Mouse (Mus musculus) G1E (cell line): Measurements from ENCODE around the gene Fam110a. TPM values are rescaled to one million over a fixed set of nuclear protein-coding genes. Genes with fewer than 3 reads are reported as not detected.

Source experiments
- ATAC-seq: 2 replicates; pipeline ENCODE4 v1.8.0; 2016; ENCODE audit warnings: mild to moderate bottlenecking; ENCODE audit not compliant: insufficient number of reproducible peaks, poor library complexity, low FRiP score, severe bottlenecking; ENCODE audit errors: extremely low read depth
- DNase-seq: peaks from one replicate; pipeline ENCODE4 v3.0.0; 2012; ENCODE audit warnings: low spot score
- H3K27me3 ChIP-seq: 2 replicates; pipeline ENCODE4 v1.6.1; 2012; ENCODE audit warnings: mild to moderate bottlenecking, low read length, inconsistent platforms; ENCODE audit not compliant: insufficient read depth
- H3K36me3 ChIP-seq: replicated peaks from 2 replicates; pipeline ENCODE3; 2012; ENCODE audit warnings: mild to moderate bottlenecking, inconsistent platforms
- H3K4me1 ChIP-seq: 2 replicates; pipeline ENCODE4 v1.6.1; 2012; ENCODE audit warnings: low read depth, low read length, inconsistent platforms, mixed read lengths; ENCODE audit not compliant: insufficient read depth
- H3K4me3 ChIP-seq: 2 replicates; pipeline ENCODE4 v1.5.1; 2012; ENCODE audit warnings: low read depth, mild to moderate bottlenecking, inconsistent platforms, low read length, moderate library complexity, mixed read lengths
- H3K9me3 ChIP-seq: replicated peaks from 2 replicates; pipeline ENCODE4 v1.6.1; 2012; ENCODE audit warnings: inconsistent platforms
- CTCF ChIP-seq: IDR thresholded peaks from 2 replicates; pipeline ENCODE4 v1.5.1; 2012; ENCODE audit warnings: low read depth, low read length, inconsistent platforms, mixed read lengths
- GATA1 ChIP-seq: IDR thresholded peaks from 2 replicates; pipeline ENCODE4 v1.6.1; 2012; ENCODE audit warnings: borderline replicate concordance, low read length, inconsistent platforms, mixed read lengths
- GATA2 ChIP-seq: IDR thresholded peaks from 2 replicates; pipeline ENCODE4 v1.6.1; 2012; ENCODE audit warnings: low read depth, low read length, inconsistent platforms, borderline replicate concordance
- POLR2AphosphoS5 ChIP-seq: IDR thresholded peaks from 2 replicates; pipeline ENCODE4 v1.6.1; 2012; ENCODE audit warnings: low read depth, low read length, inconsistent platforms; ENCODE audit not compliant: insufficient replicate concordance
- TAL1 ChIP-seq: conservative IDR thresholded peaks from 2 replicates; pipeline ENCODE4 v1.6.1; 2012; ENCODE audit warnings: low read depth, low read length, inconsistent platforms, mixed read lengths
- polyA plus RNA-seq: library from polyadenylated mRNA; stranded (reverse); fragments of >175 nt; gene quantifications from 2 replicates; pipeline ENCODE4 v1.2.3, GENCODE M21; 2012
- total RNA-seq, 2 experiments: library from RNA; stranded (forward) in 1 of 2; stranded (reverse) in 1 of 2; fragments of 200-1000 nt in 1 of 2; fragments of >200 nt in 1 of 2; fragmentation: Nextera tagmentation in 1 of 2; gene quantifications; 2 replicates each; pipeline ENCODE4 v1.2.3; 2014 to 2017

Fam110a gene
- total and polyA plus RNA-seq, 3 experiments: 3.8 to 24.7 (median 5.2) TPM

DNA sequence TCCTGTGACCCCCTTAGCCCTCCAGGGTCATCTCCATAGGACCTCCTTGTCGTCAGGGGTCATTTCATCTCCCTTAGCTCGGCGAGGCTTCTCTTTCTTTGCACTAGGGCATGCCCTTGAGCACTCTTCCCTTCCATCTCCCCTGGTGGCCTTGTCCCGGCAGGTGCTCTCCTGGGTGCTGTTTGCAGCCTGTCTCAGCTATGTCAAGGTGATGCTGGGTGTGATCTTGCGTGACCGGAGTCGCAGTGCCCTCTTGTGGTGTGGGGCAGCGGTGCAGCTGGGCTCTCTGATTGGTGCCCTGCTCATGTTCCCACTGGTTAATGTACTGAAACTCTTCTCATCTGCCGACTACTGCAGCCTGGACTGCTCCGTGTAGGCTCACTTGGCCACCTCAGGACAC is 27.8 kb upstream of the Fam110a start:
- no peaks in the 10 kb centered on the region for H3K36me3 ChIP-seq
- no peak overlapping the region for H3K4me3 ChIP-seq
- no peaks in the 10 kb centered on the region for H3K4me1 ChIP-seq
- ATAC-seq: no peak
- DNase-seq: no peak
- TF ChIP-seq CTCF: no peak
- no peak for TF ChIP-seq GATA1
- no peak for TF ChIP-seq POLR2AphosphoS5
- no peak for TF ChIP-seq TAL1
- TF ChIP-seq GATA2: no peak
- H3K9me3 ChIP-seq: no peaks in the 10 kb centered on the region
- peaks cover 19% of the 10 kb centered on the region; the same call in 1 of the 2 replicates for H3K27me3 ChIP-seq

- H3K4me1 ChIP-seq: peaks cover 3% of the 10 kb centered on the region; the same call in 1 of the 2 replicates
- DNase-seq (no peak), ATAC-seq (no peak)
- no peaks in the 10 kb centered on the region for H3K36me3 ChIP-seq
- H3K9me3 ChIP-seq: no peaks in the 10 kb centered on the region
- peaks cover 43% of the 10 kb centered on the region for H3K27me3 ChIP-seq
- H3K4me3 ChIP-seq: no peak overlapping the region
- TF ChIP-seq POLR2AphosphoS5 (no peak), TAL1 (no peak), GATA1 (no peak), CTCF (no peak), GATA2 (no peak)
These were observed 22.5 kb upstream of the Fam110a start for GRCm38 (mm10) chr2:152002529-152002928.

GRCm38 (mm10) chr2:152000735-152001134 is 20.7 kb upstream of the Fam110a start:
- H3K27me3 ChIP-seq: peaks cover 39% of the 10 kb centered on the region
- peaks cover 8% of the 10 kb centered on the region for H3K4me1 ChIP-seq
- no peaks in the 10 kb centered on the region for H3K9me3 ChIP-seq
- H3K4me3 ChIP-seq: no peak overlapping the region
- no peak for TF ChIP-seq CTCF
- no peak for TF ChIP-seq GATA2
- no peak for TF ChIP-seq POLR2AphosphoS5
- no peak for TF ChIP-seq TAL1
- no peak for TF ChIP-seq GATA1
- DNase-seq: no peak
- ATAC-seq: no peak
- H3K36me3 ChIP-seq: no peaks in the 10 kb centered on the region

DNA sequence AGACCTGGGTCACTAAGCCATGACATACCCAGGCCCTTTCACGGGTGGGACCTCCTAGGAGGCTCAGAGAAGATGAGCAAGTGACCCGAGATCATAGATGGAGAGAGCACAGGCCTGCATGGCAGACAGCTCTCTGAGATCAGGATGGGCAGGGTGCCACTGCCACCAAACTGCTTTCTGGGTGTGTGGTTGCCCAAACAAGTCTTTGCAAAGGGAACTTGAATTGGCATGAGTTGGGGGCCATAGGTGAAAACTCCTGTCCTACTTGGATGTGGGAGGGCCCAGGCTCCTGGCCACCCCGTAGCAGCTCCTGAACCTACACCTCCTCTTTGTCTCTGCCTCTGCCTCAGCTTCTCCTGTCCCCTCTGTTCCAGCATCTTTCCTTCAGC is 20.3 kb upstream of the Fam110a start:
- TF ChIP-seq CTCF (no peak), POLR2AphosphoS5 (no peak), GATA1 (no peak)
- DNase-seq (no peak), ATAC-seq (no peak)
- H3K4me3 ChIP-seq: no peak overlapping the region
- H3K27me3 ChIP-seq: peaks cover 35% of the 10 kb centered on the region
- no peaks in the 10 kb centered on the region for H3K36me3 ChIP-seq
- no peaks in the 10 kb centered on the region for H3K9me3 ChIP-seq
- H3K4me1 ChIP-seq: peaks cover 8% of the 10 kb centered on the region

DNA sequence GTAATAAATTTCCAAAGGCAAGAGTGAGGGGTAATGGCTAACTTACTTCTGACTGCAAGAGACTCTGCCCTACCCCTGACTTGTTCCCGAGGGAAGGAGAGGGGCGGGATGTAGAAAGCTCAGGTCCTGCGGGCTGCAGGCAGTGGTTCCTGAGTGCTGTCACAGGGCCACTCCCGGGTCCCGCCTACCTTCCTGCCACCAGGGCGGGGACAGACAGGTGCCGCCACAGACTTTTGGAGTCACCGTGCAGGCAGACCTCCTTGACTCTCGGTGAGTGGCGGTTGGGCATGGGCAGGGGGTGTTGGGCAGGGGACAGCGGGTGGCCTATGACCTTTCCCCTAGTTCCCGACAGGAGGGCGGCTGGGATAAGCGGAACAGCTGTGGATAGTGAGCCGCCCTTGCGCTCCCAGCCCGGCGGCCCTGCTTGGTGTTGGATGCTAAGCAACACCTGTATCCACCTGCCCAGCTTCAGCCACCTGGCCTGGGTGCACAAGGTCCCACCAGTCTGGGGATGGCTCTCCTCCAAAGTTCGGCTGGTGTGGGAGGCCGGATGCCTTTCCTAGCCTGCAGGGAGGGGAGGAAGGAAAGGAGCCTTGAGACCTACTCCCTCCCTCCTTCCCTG is 19.8 kb upstream of the Fam110a start:
- Histone ChIP-seq H3K4me1 (peaks cover 12% of the 10 kb centered on the region), H3K27me3 (peaks cover 38% of the 10 kb centered on the region), H3K4me3 (no peak overlapping the region), H3K9me3 (no peaks in the 10 kb centered on the region), H3K36me3 (no peaks in the 10 kb centered on the region)
- ATAC-seq (no peak), DNase-seq (no peak)
- no peak for TF ChIP-seq CTCF
- no peak for TF ChIP-seq POLR2AphosphoS5
- TF ChIP-seq GATA2: no peak
- TF ChIP-seq GATA1: no peak
- TF ChIP-seq TAL1: no peak

DNA sequence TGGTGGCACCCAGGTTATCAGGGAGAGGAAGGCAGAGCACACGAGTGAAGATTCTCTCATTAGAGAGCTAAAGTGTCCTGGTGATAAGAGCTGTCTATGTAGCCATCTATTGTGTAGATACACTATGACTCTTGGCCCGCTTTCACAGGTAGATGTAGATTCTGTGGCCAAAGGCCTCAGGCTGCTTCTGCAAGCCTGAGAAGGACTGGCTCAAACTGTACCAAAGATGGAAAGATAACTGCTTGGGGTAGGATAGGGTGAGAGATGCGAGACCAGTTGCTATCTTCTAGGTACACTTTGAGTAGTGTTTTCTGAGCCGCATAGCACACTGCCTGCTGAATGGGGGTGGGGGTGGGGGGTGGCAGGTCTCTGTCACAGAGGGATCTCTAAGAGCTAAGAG is 18.9 kb upstream of the Fam110a start:
- DNase-seq (no peak), ATAC-seq (no peak)
- Histone ChIP-seq H3K4me3 (no peak overlapping the region), H3K9me3 (no peaks in the 10 kb centered on the region), H3K36me3 (no peaks in the 10 kb centered on the region), H3K27me3 (peaks cover 42% of the 10 kb centered on the region), H3K4me1 (peaks cover 20% of the 10 kb centered on the region)
- TF ChIP-seq TAL1: no peak
- TF ChIP-seq GATA1: no peak
- TF ChIP-seq POLR2AphosphoS5: no peak
- no peak for TF ChIP-seq GATA2
- no peak for TF ChIP-seq CTCF
